Mouse (Mus musculus) testis, adult 2 months (tissue): ENCODE results near the gene Lyrm4. TPM values are rescaled to one million over a fixed set of nuclear protein-coding genes. Genes with fewer than 3 reads are reported as not detected.

Experiments
- H3K27ac ChIP-seq: fragments of 200-500 bp; 2 replicates; pipeline ENCODE4 v1.5.1; 2012; ENCODE audit warnings: low read depth, low read length; ENCODE audit not compliant: control insufficient read depth, insufficient read depth
- H3K27me3 ChIP-seq: fragments of 200-500 bp; 2 replicates; pipeline ENCODE4 v1.6.1; 2012; ENCODE audit warnings: mild to moderate bottlenecking, low read length, moderate library complexity; ENCODE audit not compliant: control insufficient read depth, insufficient read depth
- H3K36me3 ChIP-seq: fragments of 200-500 bp; 2 replicates; pipeline ENCODE4 v1.6.1; 2012; ENCODE audit warnings: mild to moderate bottlenecking, low read length; ENCODE audit not compliant: control insufficient read depth, insufficient read depth
- H3K4me1 ChIP-seq: fragments of 200-500 bp; 2 replicates; pipeline ENCODE4 v1.6.1; 2012; ENCODE audit warnings: low read length; ENCODE audit not compliant: control insufficient read depth, insufficient read depth
- H3K4me3 ChIP-seq: fragments of 200-500 bp; 2 replicates; pipeline ENCODE4 v1.5.1; 2012; ENCODE audit warnings: low read depth, mild to moderate bottlenecking, low read length, moderate library complexity, mixed read lengths; ENCODE audit not compliant: control insufficient read depth
- CTCF ChIP-seq: fragments of 200-500 bp; IDR thresholded peaks from 2 replicates; pipeline ENCODE4 v1.5.1; 2012; ENCODE audit warnings: low read depth, mild to moderate bottlenecking, inconsistent platforms, low read length, moderate library complexity; ENCODE audit not compliant: control insufficient read depth, insufficient read depth, insufficient replicate concordance
- POLR2A ChIP-seq: fragments of 200-500 bp; IDR thresholded peaks from 2 replicates; pipeline ENCODE4 v1.6.1; 2012; ENCODE audit warnings: low read depth, mild to moderate bottlenecking, inconsistent platforms, low read length, moderate library complexity; ENCODE audit not compliant: control insufficient read depth
- polyA plus RNA-seq: library from polyadenylated mRNA; depleted of rRNA; stranded (reverse); fragments of >200 nt; gene quantifications from 2 replicates; pipeline ENCODE4 v1.2.3, GENCODE M21; 2012

Lyrm4 gene
- polyA plus RNA-seq, 1 experiment = 3.0 TPM

DNA sequence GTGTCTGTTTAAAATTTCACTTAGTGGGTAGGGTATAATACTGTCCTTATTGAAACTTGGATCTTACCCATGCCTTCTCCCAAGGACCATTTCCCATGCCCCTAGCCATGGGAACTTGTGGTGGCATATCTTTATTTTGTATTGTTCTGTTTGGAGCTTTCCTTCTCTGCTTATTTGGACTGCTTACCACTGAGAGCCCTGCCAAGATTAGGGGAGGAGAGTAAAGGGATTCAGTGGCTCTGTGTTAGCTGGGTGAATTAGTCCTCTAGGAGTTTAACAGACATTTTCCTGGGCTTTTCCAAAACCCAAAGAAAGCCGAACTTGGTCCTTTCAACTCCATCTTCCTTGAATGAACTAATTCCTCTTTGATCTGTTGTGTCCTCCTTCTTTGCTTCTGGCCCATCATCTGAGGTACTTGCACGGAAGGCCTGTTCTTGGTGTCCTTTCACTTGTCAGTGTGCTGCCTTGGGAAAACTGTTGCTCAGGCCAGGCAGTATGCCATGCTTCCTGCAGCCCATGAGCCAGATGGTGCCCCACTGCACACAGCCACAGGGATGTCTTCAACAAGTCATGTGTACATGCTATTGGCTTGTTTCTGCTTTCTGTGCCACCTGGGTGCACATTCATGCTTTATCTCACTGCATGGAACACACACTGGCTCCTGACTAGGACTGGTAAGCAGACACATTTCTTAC, 12.2 kb upstream of the Lyrm4 start:
- no peaks in the 10 kb centered on the region for H3K4me1 ChIP-seq
- H3K27me3 ChIP-seq = no peaks in the 10 kb centered on the region
- no peak overlapping the region for H3K27ac ChIP-seq
- TF ChIP-seq POLR2A (no peak), CTCF (no peak)
- H3K36me3 ChIP-seq = no peaks in the 10 kb centered on the region
- no peak overlapping the region for H3K4me3 ChIP-seq

DNA sequence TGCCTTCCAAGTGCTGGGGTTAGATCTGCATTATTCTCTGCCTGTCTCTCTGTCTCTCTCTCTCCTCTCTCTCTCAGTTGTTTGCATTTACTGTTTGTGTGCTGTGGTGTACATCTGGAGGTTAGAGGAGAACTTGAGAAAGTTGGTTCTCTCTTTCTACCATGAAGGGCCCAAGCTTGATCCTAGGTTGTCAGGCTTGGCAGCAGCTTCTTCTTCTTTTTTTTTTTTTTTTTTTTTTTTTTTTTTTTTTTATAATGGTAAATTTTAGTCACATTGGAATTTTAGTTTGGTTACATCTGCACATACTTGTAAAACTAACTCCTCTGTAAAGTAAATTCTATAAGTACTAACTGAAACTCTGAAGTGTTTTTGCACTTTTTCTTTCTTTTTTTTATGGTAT, 3.3 kb upstream of the Lyrm4 start:
- no peaks in the 10 kb centered on the region for H3K36me3 ChIP-seq
- H3K27ac ChIP-seq = no peak overlapping the region
- no peak overlapping the region for H3K4me3 ChIP-seq
- H3K4me1 ChIP-seq = peaks cover 4% of the 10 kb centered on the region
- TF ChIP-seq CTCF = no peak
- no peak for TF ChIP-seq POLR2A
- no peaks in the 10 kb centered on the region for H3K27me3 ChIP-seq

DNA sequence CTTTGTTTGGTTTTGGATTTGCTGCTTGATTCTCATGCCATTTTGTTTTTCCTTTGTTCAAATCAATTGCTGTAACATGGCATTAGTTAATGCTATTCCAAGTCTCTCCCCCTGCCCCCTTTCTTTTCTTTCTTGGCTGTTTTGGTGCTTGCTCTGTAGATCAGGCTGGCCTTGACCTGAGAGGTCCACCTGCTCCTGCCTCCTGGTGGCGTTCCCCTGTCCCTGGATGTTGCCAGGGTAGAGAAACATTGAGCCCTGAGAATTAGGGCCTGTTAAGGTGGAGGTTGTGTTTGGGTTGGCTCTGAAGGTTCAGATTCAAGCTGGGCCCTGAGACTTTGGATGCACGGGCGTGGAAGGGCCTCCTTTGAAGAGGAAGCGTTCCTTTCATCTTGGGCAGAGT, 2.4 kb upstream of the Lyrm4 start:
- Histone ChIP-seq H3K4me3 (no peak overlapping the region), H3K27me3 (no peaks in the 10 kb centered on the region), H3K36me3 (no peaks in the 10 kb centered on the region), H3K27ac (no peak overlapping the region), H3K4me1 (peaks cover 4% of the 10 kb centered on the region)
- TF ChIP-seq POLR2A = no peak
- TF ChIP-seq CTCF = no peak

GRCm38 (mm10) chr13:36116520-36117142, 695 bp downstream of the Lyrm4 start:
- Histone ChIP-seq H3K4me3 (peak overlapping the region; percentile 96), H3K4me1 (peaks cover 4% of the 10 kb centered on the region), H3K36me3 (no peaks in the 10 kb centered on the region), H3K27me3 (no peaks in the 10 kb centered on the region), H3K27ac (peak overlapping the region; percentile 100)
- no peak for TF ChIP-seq POLR2A
- TF ChIP-seq CTCF = no peak

DNA sequence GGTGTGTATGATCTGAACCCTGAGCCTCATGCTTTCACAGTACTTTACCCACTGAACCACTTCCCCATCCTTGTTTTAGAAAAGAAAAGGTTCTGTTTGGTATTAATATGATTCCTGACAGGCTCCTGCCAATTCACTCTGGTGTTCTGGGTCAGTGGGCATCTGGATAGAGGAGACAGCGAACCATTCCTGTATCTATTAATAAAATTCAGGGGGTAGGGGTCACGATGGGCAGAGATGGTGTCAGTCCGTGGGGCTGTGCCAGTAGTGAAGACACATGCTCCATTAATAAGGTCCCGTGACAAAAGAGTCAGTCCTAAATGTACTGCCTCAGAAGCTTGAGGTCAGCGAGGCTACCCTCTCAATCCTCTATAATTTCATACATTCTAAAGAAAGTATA, 4.1 kb downstream of the Lyrm4 start:
- H3K27ac ChIP-seq = no peak overlapping the region
- H3K27me3 ChIP-seq = no peaks in the 10 kb centered on the region
- no peak overlapping the region for H3K4me3 ChIP-seq
- no peak for TF ChIP-seq CTCF
- TF ChIP-seq POLR2A = no peak
- peaks cover 4% of the 10 kb centered on the region for H3K4me1 ChIP-seq
- H3K36me3 ChIP-seq = no peaks in the 10 kb centered on the region

DNA sequence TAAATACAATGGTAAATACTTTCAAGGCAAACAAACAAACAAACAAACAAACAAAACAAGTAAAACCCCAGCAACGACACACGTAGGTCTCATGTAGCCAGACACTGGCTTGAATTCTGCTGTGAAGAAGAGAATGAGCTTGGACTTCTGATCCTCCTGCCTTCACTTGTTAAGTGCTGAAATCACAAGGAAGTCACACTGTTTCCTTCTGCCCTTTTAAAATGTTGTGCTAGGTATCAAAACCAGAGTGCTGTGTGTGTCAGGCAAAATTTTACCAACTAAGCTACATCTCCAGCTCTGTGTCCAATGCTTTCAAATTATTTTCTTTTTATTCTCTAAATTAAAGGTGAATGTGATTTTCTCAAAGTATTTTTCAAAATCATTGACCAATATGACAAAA, 6.0 kb downstream of the Lyrm4 start:
- no peak overlapping the region for H3K4me3 ChIP-seq
- H3K27me3 ChIP-seq = no peaks in the 10 kb centered on the region
- no peaks in the 10 kb centered on the region for H3K4me1 ChIP-seq
- no peak overlapping the region for H3K27ac ChIP-seq
- no peak for TF ChIP-seq CTCF
- no peak for TF ChIP-seq POLR2A
- no peaks in the 10 kb centered on the region for H3K36me3 ChIP-seq

DNA sequence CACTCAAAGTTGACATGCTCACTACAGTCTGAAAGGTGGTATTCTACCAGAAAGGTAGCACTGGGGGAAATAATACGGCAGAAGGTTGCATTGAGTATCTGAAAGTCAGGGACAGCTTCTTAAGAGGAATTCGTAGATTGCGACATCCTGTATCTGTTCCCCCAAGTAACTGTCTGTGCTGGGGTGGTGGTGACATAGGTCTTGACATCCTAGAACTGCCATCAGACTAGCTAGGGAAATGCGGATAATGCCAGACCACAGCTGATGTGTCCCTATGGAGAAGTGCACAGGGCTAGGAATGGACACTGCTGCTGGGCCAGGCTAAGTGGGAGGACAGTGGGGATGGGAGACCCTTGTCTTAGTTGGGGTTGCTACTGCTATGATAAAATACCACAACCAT, 8.8 kb downstream of the Lyrm4 start:
- no peaks in the 10 kb centered on the region for H3K27me3 ChIP-seq
- no peak for TF ChIP-seq CTCF
- no peak for TF ChIP-seq POLR2A
- H3K4me1 ChIP-seq = no peaks in the 10 kb centered on the region
- H3K4me3 ChIP-seq = no peak overlapping the region
- no peaks in the 10 kb centered on the region for H3K36me3 ChIP-seq
- H3K27ac ChIP-seq = no peak overlapping the region

DNA sequence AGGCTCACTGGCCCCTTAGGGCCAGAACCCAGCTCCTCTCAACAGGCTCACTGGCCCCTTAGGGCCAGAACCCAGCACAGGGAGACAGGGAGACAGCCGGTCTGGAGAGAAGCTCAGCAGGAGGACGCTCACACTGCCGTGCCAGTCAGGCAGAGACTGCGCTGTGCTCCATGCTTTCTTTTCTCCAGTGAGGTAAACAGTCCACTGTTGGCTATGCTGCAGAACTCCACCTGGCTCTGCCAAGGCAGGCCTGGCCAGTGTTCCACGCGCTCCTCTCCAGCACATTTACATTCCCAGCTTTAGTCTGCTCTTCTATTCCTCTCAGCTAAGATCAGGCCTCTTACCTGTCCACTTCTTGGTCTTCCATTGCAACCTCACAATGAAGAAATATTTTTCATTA, 11.7 kb downstream of the Lyrm4 start:
- Histone ChIP-seq H3K27ac (no peak overlapping the region), H3K4me1 (no peaks in the 10 kb centered on the region), H3K36me3 (no peaks in the 10 kb centered on the region), H3K27me3 (no peaks in the 10 kb centered on the region), H3K4me3 (no peak overlapping the region)
- TF ChIP-seq POLR2A = no peak
- TF ChIP-seq CTCF = no peak
